Mouse (Mus musculus): ENCODE measurements around the gene Rgs3.

GRCm38 (mm10) chr4:62544801-62545200 is 14.8 kb upstream of the Rgs3 start:
- TF ChIP-seq CTCF (IDR thresholded peaks at IDR 0.05; ENCODE audit: borderline replicate concordance, extremely low read depth, insufficient read depth, insufficient read length) (no peak), POLR2A (IDR thresholded peaks at IDR 0.05; ENCODE audit: borderline replicate concordance, extremely low read depth, insufficient read depth, insufficient read length, poor library complexity, severe bottlenecking) (no peak)

Measured in brain, embryonic 14.5 days (tissue).